Mouse (Mus musculus) hindbrain, embryonic 12.5 days (tissue): ENCODE measurements at regions not wholly inside any gene's neighbourhood (a gene's known extent, or its start where the extent isn't known, plus 50 kb on each side); places are given as distances from the start of the nearest gene placed in this dataset.

ENCODE experiments used
- ATAC-seq: fragments of 200-750 bp; cut with Nextera tagmentation; 2 replicates; pipeline ENCODE4 v1.8.0; 2017; ENCODE audit warnings: moderate TSS enrichment; ENCODE audit not compliant: low FRiP score
- H3K27ac ChIP-seq: fragments of 300-500 bp; sonication (generic); 2 replicates; pipeline ENCODE4 v1.5.1; 2016; ENCODE audit warnings: mild to moderate bottlenecking
- H3K27me3 ChIP-seq: fragments of 300-500 bp; sonication (generic); 2 replicates; pipeline ENCODE4 v1.6.1; 2016; ENCODE audit warnings: mild to moderate bottlenecking
- H3K36me3 ChIP-seq: fragments of 300-500 bp; sonication (generic); 2 replicates; pipeline ENCODE4 v1.6.1; 2016; ENCODE audit warnings: mild to moderate bottlenecking
- H3K4me1 ChIP-seq: fragments of 300-500 bp; sonication (generic); 2 replicates; pipeline ENCODE4 v1.6.1; 2016
- H3K4me2 ChIP-seq: fragments of 300-500 bp; sonication (generic); replicated peaks from 2 replicates; pipeline ENCODE4 v1.6.1; 2016; ENCODE audit warnings: mild to moderate bottlenecking
- H3K4me3 ChIP-seq: fragments of 300-500 bp; sonication (generic); 2 replicates; pipeline ENCODE4 v1.5.1; 2016; ENCODE audit warnings: mild to moderate bottlenecking
- H3K9ac ChIP-seq: fragments of 300-500 bp; sonication (generic); 2 replicates; pipeline ENCODE4 v1.6.1; 2016; ENCODE audit warnings: mild to moderate bottlenecking, moderate library complexity
- H3K9me3 ChIP-seq: fragments of 300-500 bp; sonication (generic); replicated peaks from 2 replicates; pipeline ENCODE4 v1.6.1; 2016; ENCODE audit warnings: mild to moderate bottlenecking
- WGBS: fragments of 180-500 bp; shearing (Covaris S2); methylation state at CpG from one replicate; pipeline ENCODE4 v1.1.7; 2016; 5-methylcytosine and 5-hydroxymethylcytosine counted together

GRCm38 (mm10) chr12:7382455-7382854, 595.0 kb upstream of the Apob start:
- H3K27me3 ChIP-seq = no peaks in the 10 kb centered on the region
- whole genome bisulfite sequencing = 93% methylated on average over 1 of the region's 1 CpGs
- H3K9ac ChIP-seq = no peak overlapping the region
- no peaks in the 10 kb centered on the region for H3K36me3 ChIP-seq
- no peak overlapping the region for H3K27ac ChIP-seq
- no peak for ATAC-seq
- no peaks in the 10 kb centered on the region for H3K9me3 ChIP-seq
- H3K4me3 ChIP-seq = no peak overlapping the region
- H3K4me2 ChIP-seq = no peak overlapping the region
- H3K4me1 ChIP-seq = no peaks in the 10 kb centered on the region

GRCm38 (mm10) chr12:7403800-7404199, 573.6 kb upstream of the Apob start:
- no peaks in the 10 kb centered on the region for H3K9me3 ChIP-seq
- H3K4me1 ChIP-seq = no peaks in the 10 kb centered on the region
- no peak overlapping the region for H3K4me3 ChIP-seq
- no peak overlapping the region for H3K9ac ChIP-seq
- WGBS = 85% methylated on average over 4 of the region's 4 CpGs
- no peak overlapping the region for H3K4me2 ChIP-seq
- no peak for ATAC-seq
- no peaks in the 10 kb centered on the region for H3K27me3 ChIP-seq
- no peaks in the 10 kb centered on the region for H3K36me3 ChIP-seq
- no peak overlapping the region for H3K27ac ChIP-seq

GRCm38 (mm10) chr12:7411810-7412209, 565.6 kb upstream of the Apob start:
- Histone ChIP-seq H3K4me3 (no peak overlapping the region), H3K4me1 (no peaks in the 10 kb centered on the region), H3K36me3 (no peaks in the 10 kb centered on the region), H3K9me3 (no peaks in the 10 kb centered on the region), H3K9ac (no peak overlapping the region), H3K27me3 (no peaks in the 10 kb centered on the region), H3K4me2 (no peak overlapping the region), H3K27ac (no peak overlapping the region)
- WGBS = 91% methylated on average over 4 of the region's 4 CpGs
- ATAC-seq = no peak

DNA sequence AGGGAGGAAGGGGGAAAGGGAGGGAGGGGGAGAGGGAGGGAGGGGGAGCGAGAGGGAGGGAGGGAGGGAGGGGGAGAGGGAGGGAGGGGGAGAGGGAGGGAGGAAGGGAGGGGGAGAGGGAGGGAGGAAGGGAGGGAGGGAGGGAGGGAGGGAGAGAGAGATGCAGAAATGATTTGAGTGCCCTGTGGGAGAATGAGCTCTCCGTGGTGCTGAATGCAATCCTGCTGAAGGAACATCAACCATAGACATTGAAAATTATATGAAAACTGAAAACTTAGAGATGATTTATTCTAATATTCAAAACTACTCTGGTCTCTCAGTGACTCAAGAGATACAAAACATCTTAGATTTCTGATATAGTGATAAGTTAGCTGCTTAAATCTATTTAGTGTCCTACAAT, 557.2 kb upstream of the Apob start:
- no peaks in the 10 kb centered on the region for H3K27me3 ChIP-seq
- H3K9me3 ChIP-seq = no peaks in the 10 kb centered on the region
- no peak overlapping the region for H3K27ac ChIP-seq
- no peaks in the 10 kb centered on the region for H3K4me1 ChIP-seq
- H3K9ac ChIP-seq = no peak overlapping the region
- H3K4me2 ChIP-seq = no peak overlapping the region
- WGBS = 31% methylated on average over 1 of the region's 2 CpGs
- no peaks in the 10 kb centered on the region for H3K36me3 ChIP-seq
- ATAC-seq = no peak
- H3K4me3 ChIP-seq = no peak overlapping the region

DNA sequence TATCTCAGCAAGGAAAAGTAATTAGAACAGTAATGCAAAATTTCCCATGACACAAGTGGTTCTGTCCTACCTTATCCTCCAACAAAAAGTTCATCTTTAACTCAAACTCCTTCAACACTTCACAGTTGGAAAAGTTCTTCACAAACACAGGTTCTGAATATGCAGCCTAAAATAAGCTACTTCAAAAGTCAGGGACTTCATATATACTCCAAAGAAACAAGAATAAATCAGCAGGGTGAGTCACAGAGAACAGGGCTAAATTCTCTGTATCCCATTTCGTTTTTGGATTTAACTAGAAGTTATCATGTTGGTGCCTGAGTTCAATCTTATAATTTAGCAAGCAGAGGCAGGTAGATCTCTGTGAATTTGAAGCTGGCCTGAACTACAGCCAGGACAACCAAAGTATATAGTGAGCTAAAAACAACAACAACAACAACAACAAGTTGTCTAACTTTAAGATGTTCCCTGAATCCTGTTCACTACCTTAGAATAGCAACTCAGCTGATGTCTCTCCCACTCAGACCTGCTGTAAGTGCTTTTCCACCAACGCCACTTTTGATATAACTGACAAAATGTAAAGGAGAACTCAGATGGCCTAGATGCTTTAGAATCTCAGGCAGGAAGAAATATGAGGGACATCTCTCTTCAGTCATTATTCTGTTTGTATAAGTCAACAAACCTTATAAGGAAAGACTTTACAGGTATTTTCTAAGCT, 555.5 kb upstream of the Apob start:
- H3K36me3 ChIP-seq = no peaks in the 10 kb centered on the region
- H3K27ac ChIP-seq = no peak overlapping the region
- WGBS = 62% methylated on average over 2 of the region's 2 CpGs
- H3K4me1 ChIP-seq = no peaks in the 10 kb centered on the region
- no peaks in the 10 kb centered on the region for H3K27me3 ChIP-seq
- no peak overlapping the region for H3K4me3 ChIP-seq
- H3K4me2 ChIP-seq = no peak overlapping the region
- no peak overlapping the region for H3K9ac ChIP-seq
- ATAC-seq = no peak
- H3K9me3 ChIP-seq = no peaks in the 10 kb centered on the region

- 84% methylated on average over 4 of the region's 4 CpGs for WGBS
- Histone ChIP-seq H3K4me1 (no peaks in the 10 kb centered on the region), H3K9ac (no peak overlapping the region), H3K27ac (no peak overlapping the region), H3K9me3 (no peaks in the 10 kb centered on the region), H3K4me3 (no peak overlapping the region), H3K4me2 (no peak overlapping the region), H3K27me3 (no peaks in the 10 kb centered on the region), H3K36me3 (no peaks in the 10 kb centered on the region)
- no peak for ATAC-seq
Observed at GRCm38 (mm10) chr12:7430981-7431380, 546.5 kb upstream of the Apob start.

- Histone ChIP-seq H3K27me3 (no peaks in the 10 kb centered on the region), H3K27ac (no peak overlapping the region), H3K9me3 (no peaks in the 10 kb centered on the region), H3K9ac (no peak overlapping the region), H3K4me3 (no peak overlapping the region), H3K36me3 (no peaks in the 10 kb centered on the region), H3K4me2 (no peak overlapping the region), H3K4me1 (no peaks in the 10 kb centered on the region)
- 87% methylated on average over 2 of the region's 2 CpGs for WGBS
- no peak for ATAC-seq
Observed at GRCm38 (mm10) chr12:7445238-7445637, 532.2 kb upstream of the Apob start.

- H3K4me2 ChIP-seq = no peak overlapping the region
- no peak overlapping the region for H3K9ac ChIP-seq
- no peaks in the 10 kb centered on the region for H3K9me3 ChIP-seq
- 55% methylated on average over 2 of the region's 2 CpGs for WGBS
- no peaks in the 10 kb centered on the region for H3K4me1 ChIP-seq
- ATAC-seq = no peak
- no peak overlapping the region for H3K4me3 ChIP-seq
- no peak overlapping the region for H3K27ac ChIP-seq
- no peaks in the 10 kb centered on the region for H3K36me3 ChIP-seq
- no peaks in the 10 kb centered on the region for H3K27me3 ChIP-seq
Observed at GRCm38 (mm10) chr12:7450506-7450905, 526.9 kb upstream of the Apob start.

DNA sequence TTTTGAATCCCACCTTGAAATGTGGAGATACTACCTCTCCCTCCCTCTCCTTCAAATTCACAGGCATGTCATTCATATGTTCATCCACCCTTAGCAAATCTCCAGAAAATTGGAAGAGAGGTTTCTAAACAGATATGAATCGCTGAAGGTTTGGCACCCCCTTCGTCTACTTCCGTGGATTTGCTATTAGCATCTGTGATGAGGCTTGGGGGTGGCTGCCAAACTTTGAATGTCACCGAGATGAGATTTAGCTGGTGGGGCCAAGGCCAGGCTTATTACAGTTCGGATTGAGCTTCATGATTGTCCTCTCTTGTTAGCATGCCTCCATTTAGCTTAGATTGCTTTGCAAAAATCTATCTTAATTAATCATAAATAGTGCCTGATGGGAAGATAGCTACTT, 520.4 kb upstream of the Apob start:
- no peaks in the 10 kb centered on the region for H3K4me1 ChIP-seq
- no peaks in the 10 kb centered on the region for H3K27me3 ChIP-seq
- no peak overlapping the region for H3K4me3 ChIP-seq
- H3K4me2 ChIP-seq = no peak overlapping the region
- H3K9me3 ChIP-seq = no peaks in the 10 kb centered on the region
- no peaks in the 10 kb centered on the region for H3K36me3 ChIP-seq
- H3K9ac ChIP-seq = no peak overlapping the region
- no peak for ATAC-seq
- WGBS = 82% methylated on average over 5 of the region's 5 CpGs
- H3K27ac ChIP-seq = no peak overlapping the region

DNA sequence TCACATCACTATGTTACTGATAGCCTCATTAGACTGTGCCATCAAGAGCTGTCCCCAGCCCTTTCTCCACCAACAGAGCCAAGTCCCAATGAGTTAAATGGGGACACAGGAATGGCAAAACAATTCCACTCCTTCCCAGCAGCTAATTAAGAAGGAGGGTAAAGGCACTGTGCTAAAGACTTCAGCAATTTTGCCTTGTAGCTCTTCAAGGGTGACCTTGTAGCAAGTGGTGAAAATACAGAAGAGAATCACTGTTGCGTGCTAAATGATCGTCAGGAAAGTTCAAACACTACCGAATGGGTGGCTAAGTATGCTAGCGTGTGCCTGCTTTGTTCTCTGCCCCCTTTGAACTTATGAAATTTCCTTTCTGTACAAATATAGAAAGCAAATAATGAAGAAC, 519.9 kb upstream of the Apob start:
- Histone ChIP-seq H3K9me3 (no peaks in the 10 kb centered on the region), H3K9ac (no peak overlapping the region), H3K27ac (no peak overlapping the region), H3K4me3 (no peak overlapping the region), H3K4me2 (no peak overlapping the region), H3K4me1 (no peaks in the 10 kb centered on the region), H3K27me3 (no peaks in the 10 kb centered on the region), H3K36me3 (no peaks in the 10 kb centered on the region)
- WGBS = 78% methylated on average over 4 of the region's 4 CpGs
- no peak for ATAC-seq

DNA sequence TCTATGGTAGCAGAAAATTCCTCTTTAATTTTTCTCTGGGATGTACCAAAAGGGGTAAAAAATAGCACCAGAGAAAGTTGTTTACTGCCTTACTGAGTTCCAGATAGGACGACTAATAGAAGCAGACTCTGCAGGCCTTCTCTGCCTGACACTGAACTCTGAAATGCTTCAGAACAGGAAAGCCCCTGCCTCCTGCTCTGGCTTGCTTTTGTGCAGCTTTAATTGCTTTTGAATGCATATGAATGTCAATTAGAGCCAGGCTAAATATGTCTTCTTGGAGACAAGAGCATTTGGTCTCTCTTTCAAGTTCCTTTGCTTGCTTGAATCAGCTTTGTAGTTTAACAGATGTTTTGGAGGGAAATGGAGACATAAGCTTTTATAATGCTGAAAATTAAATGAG, 512.5 kb upstream of the Apob start:
- no peak for ATAC-seq
- Histone ChIP-seq H3K4me2 (no peak overlapping the region), H3K27me3 (no peaks in the 10 kb centered on the region), H3K9ac (no peak overlapping the region), H3K27ac (no peak overlapping the region), H3K4me3 (no peak overlapping the region), H3K36me3 (no peaks in the 10 kb centered on the region), H3K9me3 (no peaks in the 10 kb centered on the region), H3K4me1 (no peaks in the 10 kb centered on the region)
- WGBS = 14% methylated on average over 1 of the region's 1 CpGs

DNA sequence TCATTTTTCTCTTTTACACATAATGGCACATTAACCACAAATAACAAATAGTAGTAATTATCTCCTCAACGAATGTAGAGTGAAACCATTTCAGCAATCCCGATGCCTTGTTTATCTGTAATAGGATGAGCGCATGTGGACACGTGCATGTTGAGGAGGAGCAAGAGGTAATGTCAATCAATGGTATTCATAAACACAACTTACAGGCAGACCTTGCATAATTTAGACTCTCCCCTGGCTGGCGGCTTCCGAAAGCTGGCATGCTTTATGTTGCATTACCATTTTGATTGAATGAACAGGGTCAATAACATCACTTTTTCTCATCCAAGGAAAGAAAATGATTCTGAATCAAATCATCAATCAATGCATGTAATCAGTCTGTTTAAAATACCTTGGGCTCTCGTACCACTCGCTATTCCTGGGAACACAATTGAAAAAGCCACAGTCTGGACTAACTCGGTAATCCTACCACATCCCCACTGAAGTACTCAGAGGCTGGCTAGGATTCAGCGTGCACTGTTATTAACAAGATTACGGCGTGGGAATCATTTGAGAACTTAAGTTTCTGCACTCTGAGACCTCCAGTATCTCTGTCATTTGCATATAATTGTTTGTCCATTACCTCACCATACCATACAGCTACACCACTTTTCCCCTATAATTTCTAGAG, 464.7 kb upstream of the Apob start:
- no peaks in the 10 kb centered on the region for H3K36me3 ChIP-seq
- no peaks in the 10 kb centered on the region for H3K27me3 ChIP-seq
- no peaks in the 10 kb centered on the region for H3K9me3 ChIP-seq
- no peak overlapping the region for H3K27ac ChIP-seq
- ATAC-seq = no peak
- no peak overlapping the region for H3K4me3 ChIP-seq
- H3K4me1 ChIP-seq = no peaks in the 10 kb centered on the region
- no peak overlapping the region for H3K9ac ChIP-seq
- WGBS = 82% methylated on average over 12 of the region's 12 CpGs
- H3K4me2 ChIP-seq = no peak overlapping the region

- Histone ChIP-seq H3K4me2 (no peak overlapping the region), H3K4me3 (no peak overlapping the region), H3K27ac (no peak overlapping the region), H3K4me1 (no peaks in the 10 kb centered on the region), H3K27me3 (no peaks in the 10 kb centered on the region), H3K9me3 (no peaks in the 10 kb centered on the region), H3K36me3 (no peaks in the 10 kb centered on the region), H3K9ac (no peak overlapping the region)
- no peak for ATAC-seq
Observed at GRCm38 (mm10) chr12:7537389-7537788, 440.1 kb upstream of the Apob start.
